Mouse (Mus musculus): ENCODE results near the gene Arsa. TPM values are rescaled to one million over a fixed set of nuclear protein-coding genes. Genes with fewer than 3 reads are reported as not detected.

Gene Arsa
- polyA plus RNA-seq, 1 experiment, result 17.2 TPM

DNA sequence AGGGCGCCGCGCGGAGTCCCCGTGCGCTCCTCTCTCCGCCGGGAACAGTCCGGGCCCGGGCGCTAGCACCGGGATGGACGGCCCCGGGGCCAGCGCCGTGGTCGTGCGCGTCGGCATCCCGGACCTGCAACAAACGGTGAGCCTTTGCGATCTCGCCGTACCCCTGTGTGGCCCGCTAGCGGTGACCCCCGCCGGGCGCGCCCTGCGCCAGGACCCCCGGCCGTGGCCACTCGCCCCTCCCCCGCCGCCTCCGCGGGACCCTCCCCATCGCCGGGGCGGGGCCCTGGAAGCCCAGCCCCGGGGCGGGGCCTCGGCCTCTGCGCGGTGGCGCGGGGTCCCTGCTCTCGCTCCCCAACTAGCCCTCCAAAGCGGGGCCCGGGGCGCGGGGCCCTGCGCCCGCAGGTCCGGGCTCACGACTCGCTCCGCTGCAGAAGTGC, 22.6 kb upstream of the Arsa start:
- Histone ChIP-seq H3K27ac (replicated peaks; ENCODE audit: low read depth, low read length) (peak overlapping the region; percentile 39), H3K4me1 (ENCODE audit: control insufficient read depth, insufficient read depth, insufficient read length, low read length) (peaks cover 25% of the 10 kb centered on the region), H3K4me3 (ENCODE audit: insufficient read depth, low read depth, low read length) (peak overlapping the region; percentile 77)

DNA sequence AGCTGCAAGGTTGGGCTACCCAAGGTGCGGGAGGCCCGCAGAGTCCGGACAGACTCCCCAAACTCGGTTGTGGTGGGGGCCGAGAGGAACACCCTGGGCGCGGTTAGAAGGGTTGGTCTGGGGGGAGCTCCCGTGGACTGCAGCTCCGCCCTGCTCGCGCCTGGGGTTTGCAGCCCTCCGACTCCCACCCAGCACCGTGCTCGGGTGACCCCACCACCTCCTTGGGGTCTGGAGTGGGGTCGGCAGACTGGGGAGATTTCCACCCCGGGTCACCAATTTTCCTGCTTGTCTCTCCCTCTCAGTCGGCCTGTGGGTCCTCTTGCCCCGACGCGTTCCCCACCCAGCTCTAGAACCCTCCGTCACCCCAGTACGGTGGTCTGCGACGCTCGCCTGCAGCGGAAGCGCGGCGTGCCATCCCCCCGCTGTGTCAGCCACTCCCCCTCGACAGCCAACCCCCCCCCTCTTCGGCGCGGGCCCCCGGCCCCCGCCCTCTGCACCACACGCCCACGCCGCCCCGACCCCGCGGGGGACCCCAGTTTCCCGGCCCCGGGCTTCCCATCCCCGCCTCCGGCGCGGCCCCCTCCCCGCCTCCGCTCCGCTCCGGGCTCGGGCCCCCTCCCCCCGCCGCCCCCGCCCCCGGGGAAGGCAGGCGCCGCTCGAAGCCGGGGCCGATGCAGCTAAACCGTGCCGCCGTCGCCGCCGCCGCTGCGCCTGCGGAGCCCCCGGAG, 21.9 kb upstream of the Arsa start, which contains the start of gene Shank3:
Gene Shank3 (plus strand): TSS at position 663 of the 728 bp plus-strand sequence.
- peaks cover 25% of the 10 kb centered on the region for H3K4me1 ChIP-seq (ENCODE audit: control insufficient read depth, insufficient read depth, insufficient read length, low read length)
- H3K4me3 ChIP-seq (ENCODE audit: insufficient read depth, low read depth, low read length), result peak within 1 kb of the TSS; percentile 82
- H3K27ac ChIP-seq (replicated peaks; ENCODE audit: low read depth, low read length), result peak within 1 kb of the TSS; percentile 99

DNA sequence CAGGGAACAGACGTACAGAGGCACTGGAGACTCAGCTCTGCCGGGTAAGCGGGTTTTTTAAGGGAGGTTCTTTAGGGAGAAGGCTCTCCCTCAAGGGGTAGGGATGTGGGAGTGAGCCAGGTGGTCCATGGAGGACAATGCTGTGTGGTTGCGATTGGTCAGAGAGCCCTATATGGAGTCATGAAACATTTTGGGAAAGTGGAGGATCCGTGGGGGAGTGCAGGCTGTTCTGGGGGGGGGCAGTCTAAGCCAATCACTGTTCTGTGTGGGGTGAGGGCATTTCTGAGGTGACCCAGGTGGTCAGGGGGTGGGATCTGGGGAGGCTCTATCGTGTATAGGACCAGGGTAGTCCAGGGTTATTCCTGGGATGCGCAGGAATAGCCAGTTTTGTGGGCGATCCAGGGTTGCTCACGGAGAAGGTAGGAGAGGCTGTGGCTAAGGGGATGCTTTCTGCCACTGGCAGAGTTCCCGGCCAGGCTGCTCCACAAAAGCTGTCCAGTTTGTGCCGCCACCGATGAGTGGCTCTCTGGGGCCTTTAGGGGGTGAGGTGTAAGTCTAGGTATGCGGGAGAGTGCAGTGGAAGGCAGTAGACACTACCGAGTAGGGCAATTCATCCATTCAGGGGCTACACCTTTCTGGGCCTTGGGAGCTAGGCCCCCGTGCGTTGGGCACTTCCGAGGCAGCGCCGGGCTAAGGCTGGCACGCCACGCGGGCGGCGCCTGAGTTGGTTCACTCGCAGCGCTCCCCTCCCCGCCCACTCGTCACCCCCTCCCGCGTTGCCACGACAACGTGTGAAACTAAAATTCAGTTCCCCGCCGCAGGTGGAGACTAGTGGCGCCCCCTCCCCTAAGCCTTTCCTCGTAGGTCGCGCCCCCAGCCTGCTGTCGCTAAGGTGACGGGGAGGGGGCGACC, 21.1 kb upstream of the Arsa start:
- H3K4me3 ChIP-seq (ENCODE audit: insufficient read depth, low read depth, low read length), result peak overlapping the region; percentile 82
- peak overlapping the region; percentile 99 for H3K27ac ChIP-seq (replicated peaks; ENCODE audit: low read depth, low read length)
- H3K4me1 ChIP-seq (ENCODE audit: control insufficient read depth, insufficient read depth, insufficient read length, low read length), result peaks cover 25% of the 10 kb centered on the region

DNA sequence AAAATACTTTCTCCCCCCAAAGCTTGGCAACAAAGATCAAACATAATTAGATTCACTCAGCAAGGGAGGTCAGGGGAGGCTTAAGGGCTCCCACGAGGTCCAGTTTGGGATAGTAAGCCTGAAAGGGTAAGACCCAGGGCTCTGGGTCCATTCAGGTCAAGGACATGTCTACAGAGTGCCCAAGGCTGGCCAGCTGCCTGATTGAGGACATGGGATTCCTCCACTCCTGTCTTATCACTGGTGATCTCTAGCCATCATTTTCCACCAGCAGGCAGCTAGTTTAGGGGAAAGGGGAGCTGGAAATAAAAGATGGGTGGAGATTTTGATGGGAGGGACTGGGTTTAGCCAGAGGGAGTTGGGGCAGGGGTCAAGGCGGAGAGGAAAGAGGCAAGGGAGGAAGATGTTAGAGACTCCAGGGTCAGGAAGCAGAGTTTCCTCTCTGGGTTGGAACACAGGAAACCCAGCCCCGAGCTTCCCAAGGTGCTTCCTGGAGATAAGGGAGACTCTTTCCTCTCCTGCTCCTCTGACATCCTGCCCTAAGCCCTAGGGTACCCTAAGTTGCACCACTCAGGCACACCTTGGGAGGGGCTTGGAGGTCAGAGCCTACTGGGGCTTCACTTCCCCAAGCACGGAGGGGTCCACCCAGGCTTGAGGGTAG, 20.3 kb upstream of the Arsa start:
- Histone ChIP-seq H3K27ac (replicated peaks; ENCODE audit: low read depth, low read length) (peak overlapping the region; percentile 99), H3K4me1 (ENCODE audit: control insufficient read depth, insufficient read depth, insufficient read length, low read length) (peaks cover 22% of the 10 kb centered on the region), H3K4me3 (ENCODE audit: insufficient read depth, low read depth, low read length) (peak overlapping the region; percentile 82)

DNA sequence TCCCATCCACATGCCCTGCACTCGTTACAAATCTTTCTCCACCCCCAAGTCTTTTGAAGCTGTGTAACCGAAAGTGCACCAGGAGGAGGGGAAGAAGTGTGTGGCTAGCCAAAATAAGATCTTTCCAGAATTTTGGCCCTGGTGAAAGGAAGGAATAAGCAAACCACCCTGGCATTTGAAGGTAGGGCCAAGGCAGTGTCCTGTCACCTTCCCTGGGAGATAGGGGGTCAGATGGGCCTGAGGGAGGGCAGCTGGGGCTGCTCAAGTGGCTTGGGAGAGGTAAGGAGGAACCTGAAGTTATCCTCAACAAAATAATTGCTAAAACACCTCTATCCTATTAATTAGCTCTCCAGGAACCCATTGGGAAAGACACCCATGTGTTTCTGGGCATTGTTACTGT, 19.6 kb upstream of the Arsa start:
- H3K4me1 ChIP-seq (ENCODE audit: control insufficient read depth, insufficient read depth, insufficient read length, low read length), result peaks cover 20% of the 10 kb centered on the region
- H3K4me3 ChIP-seq (ENCODE audit: insufficient read depth, low read depth, low read length), result peak overlapping the region; percentile 24; the same call in 1 of the 2 replicates
- peak overlapping the region; percentile 98 for H3K27ac ChIP-seq (replicated peaks; ENCODE audit: low read depth, low read length)

DNA sequence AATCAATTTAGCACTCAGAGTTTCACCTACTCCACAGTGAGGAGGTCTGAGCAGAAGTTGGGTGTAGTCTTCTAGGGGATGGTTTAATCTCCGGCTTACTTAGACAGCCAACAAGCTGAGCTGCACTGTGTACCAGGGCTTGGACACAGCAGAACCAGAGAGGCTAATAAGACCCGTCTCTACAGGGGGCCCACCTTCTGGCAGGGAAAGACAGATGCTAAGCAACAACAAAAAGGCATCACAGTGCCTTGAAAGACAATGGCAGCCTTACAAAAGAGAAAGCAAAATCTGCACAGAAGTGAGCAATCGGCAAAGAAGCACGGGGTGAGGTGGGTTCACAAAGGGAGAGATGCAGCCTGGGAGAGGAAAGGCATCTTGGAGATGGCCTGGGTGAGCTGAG, 18.9 kb upstream of the Arsa start:
- Histone ChIP-seq H3K27ac (replicated peaks; ENCODE audit: low read depth, low read length) (peak overlapping the region; percentile 98), H3K4me3 (ENCODE audit: insufficient read depth, low read depth, low read length) (no peak overlapping the region), H3K4me1 (ENCODE audit: control insufficient read depth, insufficient read depth, insufficient read length, low read length) (peaks cover 20% of the 10 kb centered on the region)

DNA sequence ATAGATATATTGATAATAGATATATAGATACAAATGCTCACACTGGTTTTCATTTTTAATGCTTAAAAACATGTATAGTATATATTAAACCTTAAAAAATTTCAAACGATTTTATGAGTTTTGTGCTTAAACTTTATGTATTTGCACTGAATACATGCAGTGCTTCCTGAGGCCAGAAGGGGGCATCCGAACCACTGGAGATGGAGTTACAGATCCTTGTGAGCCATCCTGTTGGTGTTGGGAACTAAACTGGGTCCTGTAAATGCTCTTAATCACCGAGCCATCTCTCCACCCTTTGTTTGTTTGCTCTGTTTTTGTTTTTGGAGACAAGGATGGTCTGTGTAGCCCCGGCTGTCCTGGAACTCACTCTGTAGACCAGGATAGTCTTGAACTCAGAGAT, 17.7 kb upstream of the Arsa start:
- no peak overlapping the region for H3K4me3 ChIP-seq (ENCODE audit: insufficient read depth, low read depth, low read length)
- H3K27ac ChIP-seq (replicated peaks; ENCODE audit: low read depth, low read length), result peak overlapping the region; percentile 32
- peaks cover 14% of the 10 kb centered on the region for H3K4me1 ChIP-seq (ENCODE audit: control insufficient read depth, insufficient read depth, insufficient read length, low read length)

DNA sequence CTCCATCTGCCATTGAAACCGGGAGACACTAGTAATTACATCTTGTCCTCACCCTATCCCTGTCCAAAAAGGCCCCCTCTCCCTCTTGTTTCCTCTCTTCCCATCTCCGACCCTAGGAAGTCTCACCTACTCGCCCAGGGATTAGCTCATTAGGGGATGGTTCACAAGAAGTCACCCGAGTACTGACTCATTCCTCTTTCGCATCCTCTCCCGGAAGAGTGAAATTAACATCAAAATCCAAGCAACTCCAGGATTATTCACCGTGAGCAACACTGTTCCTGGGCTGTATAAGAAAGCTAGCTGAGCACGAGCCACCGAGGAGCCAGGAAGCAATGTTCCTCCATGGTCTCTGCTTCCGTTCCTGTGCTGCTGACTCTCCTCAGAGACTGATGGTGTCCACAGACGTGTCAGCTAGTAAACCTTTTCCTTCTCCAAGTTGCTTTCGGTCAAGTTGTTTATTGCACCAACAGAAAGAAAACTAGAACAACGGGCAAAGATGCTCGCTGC, 11.4 kb upstream of the Arsa start:
- H3K27ac ChIP-seq (replicated peaks; ENCODE audit: low read depth, low read length), result peak overlapping the region; percentile 60
- no peak overlapping the region for H3K4me3 ChIP-seq (ENCODE audit: insufficient read depth, low read depth, low read length)
- H3K4me1 ChIP-seq (ENCODE audit: control insufficient read depth, insufficient read depth, insufficient read length, low read length), result peaks cover 12% of the 10 kb centered on the region; the same call in 1 of the 2 replicates

DNA sequence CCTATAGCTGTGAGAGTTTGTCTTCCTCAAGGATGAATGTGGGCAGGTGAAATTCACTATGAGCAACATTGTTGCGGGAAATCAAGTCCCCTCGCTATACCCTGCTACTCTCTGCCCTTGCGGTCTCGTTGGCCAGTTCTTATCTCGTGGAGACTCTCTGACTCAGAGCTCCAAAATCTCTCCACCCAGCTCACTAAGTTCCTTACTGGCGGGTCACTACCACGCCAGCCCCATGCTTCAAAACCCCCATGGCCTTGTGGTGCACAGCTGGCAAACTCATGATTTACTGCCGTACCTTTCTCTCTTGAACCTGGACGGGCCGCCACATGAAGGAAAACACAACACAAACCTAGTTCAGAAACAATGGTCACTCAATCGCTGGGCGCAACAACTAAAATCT, 11.0 kb upstream of the Arsa start:
- H3K4me1 ChIP-seq (ENCODE audit: control insufficient read depth, insufficient read depth, insufficient read length, low read length), result peaks cover 12% of the 10 kb centered on the region; the same call in 1 of the 2 replicates
- no peak overlapping the region for H3K4me3 ChIP-seq (ENCODE audit: insufficient read depth, low read depth, low read length)
- peak overlapping the region; percentile 60 for H3K27ac ChIP-seq (replicated peaks; ENCODE audit: low read depth, low read length)

DNA sequence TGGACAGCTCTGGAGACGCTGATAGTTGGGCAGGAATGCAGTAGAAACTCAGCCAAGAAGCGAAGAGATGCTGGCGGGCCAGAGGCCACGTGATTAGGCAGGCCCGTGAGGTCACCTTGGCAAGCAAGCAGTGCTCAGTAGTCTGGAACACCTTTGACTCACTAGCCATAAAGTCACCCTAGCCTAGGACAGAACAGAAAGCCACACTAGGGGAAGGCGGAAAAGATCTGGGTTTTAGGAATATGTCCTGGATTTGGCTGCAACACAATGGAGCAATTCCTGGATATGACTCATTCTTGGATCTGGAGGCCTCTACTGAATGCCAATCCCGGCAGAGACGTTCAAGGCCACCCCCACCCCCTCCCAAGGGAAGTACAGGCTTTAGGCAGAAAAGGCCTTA, 3.4 kb upstream of the Arsa start:
- Histone ChIP-seq H3K4me1 (ENCODE audit: control insufficient read depth, insufficient read depth, insufficient read length, low read length) (peaks cover 16% of the 10 kb centered on the region), H3K4me3 (ENCODE audit: insufficient read depth, low read depth, low read length) (no peak overlapping the region)

DNA sequence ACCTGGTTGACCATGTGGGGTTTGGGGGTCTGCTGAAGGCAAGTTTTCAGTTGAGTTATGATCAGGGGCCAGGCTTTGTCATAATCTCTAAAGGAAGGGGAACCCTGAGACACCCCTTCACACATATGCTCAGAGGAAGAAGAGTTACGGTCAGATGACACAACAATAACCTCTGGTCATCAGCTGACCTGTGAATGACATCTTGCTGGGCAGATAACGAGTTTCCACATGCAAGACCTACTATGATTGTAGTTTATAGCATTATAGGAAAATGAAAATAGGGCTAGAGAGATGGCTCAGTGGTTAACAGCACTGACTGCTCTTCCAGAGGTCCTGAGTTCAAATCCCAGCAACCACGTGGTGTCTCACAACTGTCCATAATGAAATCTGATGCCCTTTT, 1.4 kb upstream of the Arsa start:
- peaks cover 25% of the 10 kb centered on the region for H3K4me1 ChIP-seq (ENCODE audit: control insufficient read depth, insufficient read depth, insufficient read length, low read length)
- peak overlapping the region; percentile 93 for H3K27ac ChIP-seq (replicated peaks; ENCODE audit: low read depth, low read length)
- peak overlapping the region; percentile 44 for H3K4me3 ChIP-seq (ENCODE audit: insufficient read depth, low read depth, low read length)

More for the DNA sequence above, 3.4 kb upstream of the Arsa start:
- H3K27ac ChIP-seq (replicated peaks; ENCODE audit: low read depth, low read length), result peak overlapping the region; percentile 99

DNA sequence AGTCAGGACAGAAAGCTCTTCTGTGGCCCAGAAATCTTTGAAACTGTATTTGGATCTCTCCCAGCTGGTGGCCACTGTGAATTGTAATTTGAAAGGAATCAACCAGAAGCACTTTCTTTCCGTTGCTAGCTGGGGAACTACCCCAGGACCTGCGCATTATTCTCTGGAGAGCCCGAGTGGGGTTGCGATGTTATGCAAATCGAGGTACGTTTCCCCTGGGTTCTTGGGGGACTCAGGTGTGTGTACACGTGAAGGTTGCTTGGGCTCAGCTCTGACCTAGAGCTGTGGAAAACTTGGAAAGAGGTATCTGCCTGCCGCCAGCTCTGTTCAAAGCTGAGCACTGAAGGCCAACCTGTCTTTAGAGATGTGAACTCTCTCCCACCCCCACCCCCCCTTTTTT, 581 bp upstream of the Arsa start:
- Histone ChIP-seq H3K4me3 (ENCODE audit: insufficient read depth, low read depth, low read length) (peak overlapping the region; percentile 44), H3K27ac (replicated peaks; ENCODE audit: low read depth, low read length) (peak overlapping the region; percentile 93)

DNA sequence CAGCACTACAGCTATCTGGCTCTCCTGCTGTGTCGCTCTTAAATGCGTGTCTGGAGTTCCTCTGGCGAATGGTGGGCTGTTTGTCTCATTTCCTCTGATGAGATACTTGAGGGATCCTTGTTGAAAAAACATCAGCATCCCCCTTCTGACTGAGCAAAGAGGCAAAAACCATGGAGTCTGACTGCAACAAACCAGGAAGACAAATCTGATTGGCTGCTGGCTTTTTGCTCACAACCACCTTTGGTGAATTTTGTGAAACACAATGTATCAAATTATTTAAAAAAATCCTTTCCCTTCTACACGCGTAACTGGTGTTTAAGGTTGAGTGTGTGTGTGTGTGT, 780 bp downstream of the Arsa start:
- H3K27ac ChIP-seq (replicated peaks; ENCODE audit: low read depth, low read length), result peak overlapping the region; percentile 93
- peak overlapping the region; percentile 68 for H3K4me3 ChIP-seq (ENCODE audit: insufficient read depth, low read depth, low read length)

More for the DNA sequence above, 581 bp upstream of the Arsa start:
- H3K4me1 ChIP-seq (ENCODE audit: control insufficient read depth, insufficient read depth, insufficient read length, low read length), result peaks cover 25% of the 10 kb centered on the region

DNA sequence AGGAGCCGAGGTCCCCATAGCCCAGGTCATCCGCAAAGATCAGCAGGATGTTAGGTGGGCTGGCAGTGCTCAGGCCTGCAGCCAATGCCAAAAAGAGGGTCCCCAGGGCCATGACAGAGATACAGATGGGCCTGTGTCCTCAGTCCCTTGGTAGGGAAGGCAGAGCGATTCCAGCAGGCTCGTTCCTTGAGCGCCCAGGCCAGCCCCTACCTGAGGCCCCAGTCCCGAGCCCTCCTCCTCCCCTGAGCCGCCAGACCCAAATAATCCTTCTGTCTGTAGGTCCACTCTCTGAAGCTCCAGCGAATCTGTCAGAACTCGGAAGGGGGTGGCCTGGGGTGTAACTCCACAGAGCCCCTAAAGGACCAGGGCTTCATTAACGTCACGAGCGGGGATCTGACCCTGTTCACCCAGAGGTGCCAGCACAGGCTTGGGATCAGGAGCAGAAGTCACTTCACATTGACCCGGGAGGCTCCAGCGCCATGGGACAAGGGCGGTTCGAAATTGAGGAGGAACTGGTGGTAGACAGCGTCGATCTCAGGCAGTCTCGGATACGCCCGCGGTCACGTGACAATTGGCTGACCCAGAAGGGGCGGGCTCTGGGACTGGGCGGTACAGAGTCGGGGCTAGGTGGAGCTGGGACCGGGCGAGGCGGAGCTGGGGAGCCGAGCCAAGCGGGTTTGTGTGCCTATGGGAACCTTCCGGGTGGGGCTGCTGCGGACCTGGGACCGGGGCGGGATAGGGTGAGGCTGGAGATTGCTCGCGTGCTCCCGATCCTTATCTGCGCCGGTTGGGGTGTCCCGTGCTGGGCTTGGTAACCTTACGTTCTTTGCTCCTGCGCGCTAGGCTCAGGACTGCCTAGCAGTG, 1.4 kb downstream of the Arsa start:
- peak overlapping the region; percentile 93 for H3K27ac ChIP-seq (replicated peaks; ENCODE audit: low read depth, low read length)
- peaks cover 23% of the 10 kb centered on the region for H3K4me1 ChIP-seq (ENCODE audit: control insufficient read depth, insufficient read depth, insufficient read length, low read length)
- H3K4me3 ChIP-seq (ENCODE audit: insufficient read depth, low read depth, low read length), result peak overlapping the region; percentile 70

More for the DNA sequence above, 780 bp downstream of the Arsa start:
- peaks cover 25% of the 10 kb centered on the region for H3K4me1 ChIP-seq (ENCODE audit: control insufficient read depth, insufficient read depth, insufficient read length, low read length)
